Mouse (Mus musculus) MEL (cell line): ENCODE measurements at regions not wholly inside any gene's neighbourhood (a gene's known extent, or its start where the extent isn't known, plus 50 kb on each side); places are given as distances from the start of the nearest gene placed in this dataset.

Source experiments
- DNase-seq: peaks from one replicate; pipeline ENCODE4 v3.0.0; 2011; ENCODE audit warnings: low read depth, low spot score
- H3K27ac ChIP-seq: 2 replicates; pipeline ENCODE4 v1.5.1; 2012; ENCODE audit warnings: low read depth, mild to moderate bottlenecking, control low read depth, low read length, moderate library complexity; ENCODE audit not compliant: control insufficient read depth
- H3K27me3 ChIP-seq, 2 experiments: fragments of 150-350 bp in 1 of 2; sonication (generic) in 1 of 2; 2 replicates each; pipeline ENCODE4 v1.6.1; 2012; ENCODE audit warnings: low read length in 2 of 2, mild to moderate bottlenecking in 2 of 2, improper control_type of control experiment in 1 of 2, moderate library complexity in 1 of 2; ENCODE audit not compliant: insufficient read depth in 2 of 2, control insufficient read depth in 1 of 2
- H3K36me3 ChIP-seq, 2 experiments: 2 replicates each; pipeline ENCODE4 v1.6.1; 2012 to 2014; ENCODE audit warnings: low read length in 2 of 2, improper control_type of control experiment in 1 of 2, inconsistent platforms in 1 of 2, mild to moderate bottlenecking in 1 of 2; ENCODE audit not compliant: insufficient read depth in 2 of 2, control insufficient read depth in 1 of 2
- H3K4me1 ChIP-seq, 2 experiments: fragments of 150-350 bp in 1 of 2; sonication (generic) in 1 of 2; 2 replicates each; pipeline ENCODE4 v1.6.1; 2012; ENCODE audit warnings: low read length in 2 of 2, improper control_type of control experiment in 1 of 2, mild to moderate bottlenecking in 1 of 2; ENCODE audit not compliant: insufficient read depth in 2 of 2, control insufficient read depth in 1 of 2
- H3K4me3 ChIP-seq, 2 experiments: fragments of 150-350 bp in 1 of 2; sonication (generic) in 1 of 2; 2 replicates each; pipeline ENCODE4 v1.5.1; 2012; ENCODE audit warnings: low read depth in 2 of 2, low read length in 2 of 2, mild to moderate bottlenecking in 2 of 2, moderate library complexity in 2 of 2, control low read depth in 1 of 2, improper control_type of control experiment in 1 of 2; ENCODE audit not compliant: control insufficient read depth in 1 of 2, insufficient read depth in 1 of 2
- H3K79me2 ChIP-seq: 2 replicates; pipeline ENCODE4 v1.6.1; 2012; ENCODE audit warnings: mild to moderate bottlenecking, low read length, moderate library complexity; ENCODE audit not compliant: control insufficient read depth, poor library complexity, insufficient read depth
- H3K9ac ChIP-seq: 2 replicates; pipeline ENCODE4 v1.6.1; 2012; ENCODE audit warnings: low read depth, mild to moderate bottlenecking, control low read depth, low read length, moderate library complexity; ENCODE audit not compliant: control insufficient read depth, poor library complexity, severe bottlenecking
- H3K9me3 ChIP-seq: fragments of 150-350 bp; sonication (generic); replicated peaks from 2 replicates; pipeline ENCODE4 v1.6.1; 2012; ENCODE audit warnings: mild to moderate bottlenecking, low read length, improper control_type of control experiment, moderate library complexity; ENCODE audit not compliant: insufficient read depth
- CHD1 ChIP-seq: IDR thresholded peaks from 2 replicates; pipeline ENCODE4 v1.6.1; 2012; ENCODE audit warnings: low read depth, mild to moderate bottlenecking, inconsistent platforms, low read length, improper control_type of control experiment
- CHD2 ChIP-seq: IDR thresholded peaks from 2 replicates; pipeline ENCODE4 v1.6.1; 2011; ENCODE audit warnings: low read length, improper control_type of control experiment
- CTCF ChIP-seq, 3 experiments: IDR thresholded peaks in 2 of 3; conservative IDR thresholded peaks in 1 of 3; 2 replicates each; pipeline ENCODE4 v1.5.1; 2011 to 2012; ENCODE audit warnings: low read length in 3 of 3, low read depth in 2 of 3, mild to moderate bottlenecking in 2 of 3, improper control_type of control experiment in 1 of 3, inconsistent platforms in 1 of 3, mixed read lengths in 1 of 3, moderate library complexity in 1 of 3; ENCODE audit not compliant: control insufficient read depth in 1 of 3, insufficient read depth in 1 of 3, poor library complexity in 1 of 3, severe bottlenecking in 1 of 3
- E2F4 ChIP-seq: IDR thresholded peaks from 2 replicates; pipeline ENCODE4 v1.6.1; 2011; ENCODE audit warnings: low read depth, low read length, improper control_type of control experiment, borderline replicate concordance
- ELF1 ChIP-seq: IDR thresholded peaks from 2 replicates; pipeline ENCODE4 v1.6.1; 2014; ENCODE audit warnings: low read depth, mild to moderate bottlenecking, inconsistent platforms, low read length, improper control_type of control experiment, moderate library complexity
- ETS1 ChIP-seq: IDR thresholded peaks from 2 replicates; pipeline ENCODE4 v1.6.1; 2012; ENCODE audit warnings: low read depth, mild to moderate bottlenecking, inconsistent platforms, low read length, improper control_type of control experiment, moderate library complexity
- GABPA ChIP-seq: IDR thresholded peaks from 2 replicates; pipeline ENCODE4 v1.6.1; 2012; ENCODE audit warnings: low read depth, mild to moderate bottlenecking, inconsistent platforms, low read length, improper control_type of control experiment, moderate library complexity
- GATA1 ChIP-seq: IDR thresholded peaks from 2 replicates; pipeline ENCODE4 v1.6.1; 2011; ENCODE audit warnings: low read depth, low read length, improper control_type of control experiment
- HCFC1 ChIP-seq: IDR thresholded peaks from 2 replicates; pipeline ENCODE4 v1.6.1; 2012; ENCODE audit warnings: low read depth, mild to moderate bottlenecking, inconsistent platforms, low read length, improper control_type of control experiment, moderate library complexity
- JUND ChIP-seq: IDR thresholded peaks from 2 replicates; pipeline ENCODE4 v1.6.1; 2011; ENCODE audit warnings: low read depth, mild to moderate bottlenecking, improper control_type of control experiment, low read length
- MXI1 ChIP-seq: IDR thresholded peaks from 2 replicates; pipeline ENCODE4 v1.6.1; 2011; ENCODE audit warnings: mild to moderate bottlenecking, low read depth, low read length, improper control_type of control experiment
- MYC ChIP-seq: IDR thresholded peaks from 2 replicates; pipeline ENCODE4 v1.6.1; 2011; ENCODE audit warnings: low read depth, mild to moderate bottlenecking, low read length, improper control_type of control experiment, moderate library complexity
- NELFE ChIP-seq: IDR thresholded peaks from 2 replicates; pipeline ENCODE4 v1.6.1; 2011; ENCODE audit warnings: low read depth, low read length, improper control_type of control experiment
- NRF1 ChIP-seq: IDR thresholded peaks from 2 replicates; pipeline ENCODE4 v1.6.1; 2014; ENCODE audit warnings: low read depth, mild to moderate bottlenecking, inconsistent platforms, low read length, improper control_type of control experiment, moderate library complexity; ENCODE audit not compliant: poor library complexity, insufficient read depth, severe bottlenecking
- POLR2A ChIP-seq, 2 experiments: IDR thresholded peaks; 2 replicates each; pipeline ENCODE4 v1.6.1; 2011 to 2012; ENCODE audit warnings: low read length in 2 of 2, mild to moderate bottlenecking in 2 of 2, control low read depth in 1 of 2, improper control_type of control experiment in 1 of 2, low read depth in 1 of 2, moderate library complexity in 1 of 2; ENCODE audit not compliant: control insufficient read depth in 1 of 2, insufficient read depth in 1 of 2, poor library complexity in 1 of 2
- POLR2AphosphoS5 ChIP-seq: IDR thresholded peaks from 2 replicates; pipeline ENCODE4 v1.6.1; 2012; ENCODE audit warnings: low read depth, borderline replicate concordance, mild to moderate bottlenecking, inconsistent platforms, low read length, moderate library complexity, mixed read lengths
- RAD21 ChIP-seq: IDR thresholded peaks from 2 replicates; pipeline ENCODE4 v1.6.1; 2011; ENCODE audit warnings: mild to moderate bottlenecking, low read depth, low read length, improper control_type of control experiment
- RCOR1 ChIP-seq: IDR thresholded peaks from 2 replicates; pipeline ENCODE4 v1.6.1; 2012; ENCODE audit warnings: low read depth, mild to moderate bottlenecking, inconsistent platforms, low read length, improper control_type of control experiment
- SIN3A ChIP-seq: IDR thresholded peaks from 2 replicates; pipeline ENCODE4 v1.6.1; 2012; ENCODE audit warnings: low read length, improper control_type of control experiment, inconsistent platforms
- SMC3 ChIP-seq: IDR thresholded peaks from 2 replicates; pipeline ENCODE4 v1.6.1; 2011; ENCODE audit warnings: low read depth, low read length, improper control_type of control experiment
- TBP ChIP-seq: IDR thresholded peaks from 2 replicates; pipeline ENCODE4 v1.8.0; 2011; ENCODE audit warnings: low read depth, low read length, improper control_type of control experiment
- UBTF ChIP-seq: IDR thresholded peaks from 2 replicates; pipeline ENCODE4 v1.6.1; 2012; ENCODE audit warnings: low read depth, mild to moderate bottlenecking, inconsistent platforms, low read length, improper control_type of control experiment, moderate library complexity, borderline replicate concordance; ENCODE audit not compliant: insufficient read depth
- USF1 ChIP-seq: IDR thresholded peaks from 2 replicates; pipeline ENCODE4 v1.6.1; 2014; ENCODE audit warnings: low read depth, mild to moderate bottlenecking, inconsistent platforms, low read length, improper control_type of control experiment, moderate library complexity
- USF2 ChIP-seq, 2 experiments: IDR thresholded peaks; 2 replicates each; pipeline ENCODE4 v1.6.1; 2011 to 2012; ENCODE audit warnings: improper control_type of control experiment in 2 of 2, low read length in 2 of 2, borderline replicate concordance in 1 of 2, inconsistent platforms in 1 of 2, low read depth in 1 of 2, mild to moderate bottlenecking in 1 of 2; ENCODE audit not compliant: insufficient read depth in 1 of 2
- ZC3H11A ChIP-seq: IDR thresholded peaks from 2 replicates; pipeline ENCODE4 v1.6.1; 2012; ENCODE audit warnings: low read depth, mild to moderate bottlenecking, inconsistent platforms, low read length, improper control_type of control experiment
- ZKSCAN1 ChIP-seq: IDR thresholded peaks from 2 replicates; pipeline ENCODE4 v1.6.1; 2012; ENCODE audit warnings: low read depth, mild to moderate bottlenecking, inconsistent platforms, low read length, improper control_type of control experiment, moderate library complexity
- ZMIZ1 ChIP-seq: IDR thresholded peaks from 2 replicates; pipeline ENCODE4 v1.6.1; 2012; ENCODE audit warnings: low read depth, mild to moderate bottlenecking, inconsistent platforms, low read length, improper control_type of control experiment, moderate library complexity
- ZNF384 ChIP-seq: IDR thresholded peaks from 2 replicates; pipeline ENCODE4 v1.6.1; 2012; ENCODE audit warnings: low read depth, mild to moderate bottlenecking, inconsistent platforms, low read length, improper control_type of control experiment

DNA sequence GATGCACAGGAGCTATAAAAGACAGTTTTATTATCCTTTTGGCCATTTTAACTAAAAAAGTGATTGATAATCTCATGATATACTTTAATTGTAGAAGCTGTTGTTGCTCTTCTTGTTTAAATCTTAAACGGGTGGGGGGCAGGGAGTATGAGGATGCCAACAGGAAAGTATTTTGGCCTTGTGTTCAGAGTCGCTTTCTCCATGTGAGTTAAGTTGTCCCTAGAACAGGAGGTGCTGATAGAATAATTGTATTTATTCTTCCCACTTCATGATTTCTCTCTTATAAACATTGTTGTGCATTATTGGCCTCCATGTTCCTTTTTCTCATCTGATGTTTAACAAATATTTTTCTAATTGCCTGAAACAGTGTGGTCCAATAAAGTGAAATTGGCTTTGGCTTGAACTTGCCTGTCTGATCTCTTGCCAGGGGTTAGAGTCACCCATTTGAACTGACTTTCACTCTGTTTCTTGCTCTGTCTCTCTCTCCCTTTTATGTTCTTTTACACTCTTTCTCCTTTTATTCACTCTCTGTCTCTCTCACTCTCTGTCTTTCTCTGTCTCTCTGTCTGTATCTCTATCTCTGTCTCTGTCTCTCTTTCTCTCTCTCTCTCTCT, 93.9 kb upstream of the Gypa start:
- no peaks in the 10 kb centered on the region for H3K27me3 ChIP-seq
- no peak for DNase-seq
- no peak overlapping the region for H3K4me3 ChIP-seq
- H3K4me1 ChIP-seq: no peaks in the 10 kb centered on the region
- no peaks in the 10 kb centered on the region for H3K9me3 ChIP-seq
- TF ChIP-seq E2F4: no peak
- no peak for TF ChIP-seq ZMIZ1
- TF ChIP-seq USF1: no peak
- no peak for TF ChIP-seq HCFC1
- TF ChIP-seq USF2 (IDR thresholded peaks at IDR 0.05; ENCODE audit: borderline replicate concordance in 1 of 2, insufficient read depth in 1 of 2, low read depth in 1 of 2, low read length in 2 of 2): no peak
- TF ChIP-seq ZC3H11A: no peak
- no peak for TF ChIP-seq NELFE
- TF ChIP-seq CTCF (IDR thresholded peaks at IDR 0.05 in 2 of 3, conservative IDR thresholded peaks at IDR 0.05 in 1 of 3; ENCODE audit: control insufficient read depth in 1 of 3, insufficient read depth in 1 of 3, low read depth in 2 of 3, low read length in 3 of 3, poor library complexity in 1 of 3, severe bottlenecking in 1 of 3): no peak
- TF ChIP-seq ETS1: no peak
- TF ChIP-seq UBTF: no peak
- TF ChIP-seq ZKSCAN1: no peak
- TF ChIP-seq TBP: no peak
- TF ChIP-seq RAD21: no peak
- TF ChIP-seq RCOR1: no peak
- no peak for TF ChIP-seq CHD1
- no peak for TF ChIP-seq GATA1
- H3K36me3 ChIP-seq: no peaks in the 10 kb centered on the region
- no peak overlapping the region for H3K27ac ChIP-seq
- H3K9ac ChIP-seq: no peak overlapping the region
- no peaks in the 10 kb centered on the region for H3K79me2 ChIP-seq

DNA sequence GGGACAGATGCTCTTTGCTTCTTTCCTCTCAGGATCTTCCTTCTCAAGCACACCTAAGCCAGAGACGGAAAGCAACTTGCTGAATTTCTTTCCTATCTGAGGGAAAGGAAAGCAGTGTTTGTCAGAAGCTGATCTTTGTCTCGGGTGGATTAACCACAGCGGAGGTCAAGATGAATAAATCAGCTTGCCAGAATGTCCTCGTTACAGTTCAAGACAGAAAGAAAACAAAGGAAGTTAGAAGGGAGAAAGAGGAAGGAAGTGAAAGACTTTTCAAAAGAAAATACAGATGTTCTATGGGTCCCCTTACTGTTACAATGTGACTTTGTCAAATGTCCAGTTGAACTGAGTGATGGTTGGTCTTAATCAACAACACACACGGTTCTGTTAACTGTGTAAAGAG, 98.6 kb upstream of the Gypa start:
- no peaks in the 10 kb centered on the region for H3K4me1 ChIP-seq
- H3K9ac ChIP-seq: no peak overlapping the region
- no peak overlapping the region for H3K27ac ChIP-seq
- no peaks in the 10 kb centered on the region for H3K79me2 ChIP-seq
- no peak overlapping the region for H3K4me3 ChIP-seq
- H3K9me3 ChIP-seq: no peaks in the 10 kb centered on the region
- DNase-seq: no peak
- no peaks in the 10 kb centered on the region for H3K36me3 ChIP-seq
- no peak for TF ChIP-seq NRF1
- TF ChIP-seq MXI1: no peak
- no peak for TF ChIP-seq SMC3
- no peak for TF ChIP-seq ELF1
- TF ChIP-seq TBP: no peak
- TF ChIP-seq RAD21: no peak
- TF ChIP-seq MYC: no peak
- no peak for TF ChIP-seq ZNF384
- no peak for TF ChIP-seq UBTF
- TF ChIP-seq ZMIZ1: no peak
- TF ChIP-seq POLR2A (IDR thresholded peaks at IDR 0.05; ENCODE audit: control insufficient read depth in 1 of 2, insufficient read depth in 1 of 2, low read depth in 1 of 2, low read length in 2 of 2, poor library complexity in 1 of 2): no peak
- TF ChIP-seq SIN3A: no peak
- no peak for TF ChIP-seq GABPA
- no peak for TF ChIP-seq POLR2AphosphoS5
- TF ChIP-seq JUND: no peak
- no peak for TF ChIP-seq CHD2
- no peaks in the 10 kb centered on the region for H3K27me3 ChIP-seq
